Mouse (Mus musculus) skeletal muscle tissue, postnatal 0 days (tissue): Measurements from ENCODE around the gene Napa. TPM values are rescaled to one million over a fixed set of nuclear protein-coding genes. Genes with fewer than 3 reads are reported as not detected.

Experiments
- polyA plus RNA-seq: library from polyadenylated mRNA; unstranded; fragments of >200 nt; fragmentation: Nextera tagmentation; extraction: Ambion mirVana; gene quantifications from 2 replicates; pipeline ENCODE4 v1.2.1, GENCODE M21; 2015

Napa gene
- 183 and 189 TPM in 2 replicates for polyA plus RNA-seq

GRCm38 (mm10) chr7:16098021-16099017 lies at the start of gene Napa:
TSS of gene Napa (plus strand) at chr7:16098458.

GRCm38 (mm10) chr7:16061219-16062098 lies 36.8 kb upstream of the Napa start, which contains the start of gene Zfp541:
TSS of gene Zfp541 (plus strand) at chr7:16061814.

GRCm38 (mm10) chr7:16119569-16120261 lies 21.5 kb downstream of the Napa start, which contains the start of gene Kptn:
TSS of gene Kptn (plus strand) at chr7:16119895.

GRCm38 (mm10) chr7:16129421-16129845 lies 31.2 kb downstream of the Napa start, which contains the start of gene Slc8a2:
TSS of gene Slc8a2 (plus strand) at chr7:16129826.

Other genes with a start within 250 kb of the Napa start
- gene Crx, start 218.5 kb upstream of the Napa start, polyA plus RNA-seq: not detected in 2 replicates
- not detected in 2 replicates for gene Crxos, start 215.8 kb upstream of the Napa start, polyA plus RNA-seq
- gene Selenow, start 176.1 kb upstream of the Napa start, polyA plus RNA-seq: 1,000 and 1,017 TPM in 2 replicates
- 158 and 170 TPM in 2 replicates for gene Nop53, start 152.4 kb upstream of the Napa start, polyA plus RNA-seq
- gene Ehd2, start 130.9 kb upstream of the Napa start, polyA plus RNA-seq: 66.9 and 87.8 TPM in 2 replicates
- gene Bicra, start 50.5 kb upstream of the Napa start, polyA plus RNA-seq: 3.2 TPM in 2 replicates
- not detected in 2 replicates for gene Zfp541, start 36.6 kb upstream of the Napa start, polyA plus RNA-seq
- gene Kptn, start 21.4 kb downstream of the Napa start, polyA plus RNA-seq: 12.5 and 12.6 TPM in 2 replicates
- 0.04 and 0.06 TPM in 2 replicates for gene Slc8a2, start 31.4 kb downstream of the Napa start, polyA plus RNA-seq
- gene Meis3, start 76.6 kb downstream of the Napa start, polyA plus RNA-seq: 8.5 and 11.3 TPM in 2 replicates
- 5.0 and 5.1 TPM in 2 replicates for gene Dhx34, start 123.6 kb downstream of the Napa start, polyA plus RNA-seq
- gene C5ar2, start 145.7 kb downstream of the Napa start, polyA plus RNA-seq: 0.13 and 0.17 TPM in 2 replicates
- 4.4 and 6.7 TPM in 2 replicates for gene C5ar1, start 161.1 kb downstream of the Napa start, polyA plus RNA-seq
- 8.9 and 11.3 TPM in 2 replicates for gene Inafm1, start 175.2 kb downstream of the Napa start, polyA plus RNA-seq
- 7.5 and 10.2 TPM in 2 replicates for gene Ccdc9, start 188.3 kb downstream of the Napa start, polyA plus RNA-seq
- gene Bbc3, start 209.9 kb downstream of the Napa start, polyA plus RNA-seq: 4.0 and 8.4 TPM in 2 replicates